9 mouse cellular contexts compared by ENCODE assay signal in genomic region chr11:57727303-57727969, GRCm38 (mm10).
A peak's percentile ranks its signal among the peaks of the same experiment; 100 is the strongest.
DNase-seq lines count a peak whose midpoint lies in the region; ATAC-seq and TF ChIP-seq lines count a peak whose summit lies in the region.
"Had no signal": no experiment of that assay in that cellular context is flagged by ENCODE, and none has a peak within 500 bp of the region (broad histone marks: within the 10 kb centered on the region; RNA-seq: fewer than 3 reads in every experiment).

No protein-coding gene starts in this region.

- no peak for DNase-seq in midbrain, embryonic 10.5 days (ENCODE audit: low spot score)
- DNase-seq in midbrain, embryonic 11.5 days (ENCODE audit: low spot score, missing footprints): no peak
- DNase-seq in layer of hippocampus, adult 2 months (ENCODE audit: low spot score in 2 of 2): peak; percentile 61 to 70
- DNase-seq in lung, embryonic 14.5 days: peak; percentile 32
- DNase-seq in right cerebral cortex, postnatal 25 days: peak; percentile 38
- DNase-seq in heart, adult 9 months (ENCODE audit: low spot score in 2 of 2): no peak
- no peak for DNase-seq in embryo, embryonic 10 days (ENCODE audit: low spot score)

- no peak for ATAC-seq in midbrain, embryonic 11.5 days (ENCODE audit: low FRiP score)
- peak; percentile 69 for ATAC-seq in granulocyte monocyte progenitor cell, adult 5-6 weeks (replicated peaks; ENCODE audit: poor library complexity, severe bottlenecking)
- peak; percentile 60 for ATAC-seq in lung, embryonic 14.5 days (ENCODE audit: insufficient read depth)

- WGBS in midbrain, embryonic 10.5 days: 62% methylated on average over 9 of the region's 9 CpGs
- 62% methylated on average over 9 of the region's 9 CpGs for WGBS in midbrain, embryonic 11.5 days
- 56% methylated on average over 9 of the region's 9 CpGs for WGBS in lung, embryonic 14.5 days

- TF ChIP-seq CTCF in layer of hippocampus, adult 2 months (conservative IDR thresholded peaks at IDR 0.05): no peak
- no peak for TF ChIP-seq CTCF in lung, embryonic 14.5 days (IDR thresholded peaks at IDR 0.05; ENCODE audit: low read depth)

- H3K9me3 ChIP-seq in midbrain, embryonic 10.5 days (replicated peaks): no peaks in the 10 kb centered on the region
- no peaks in the 10 kb centered on the region for H3K9me3 ChIP-seq in midbrain, embryonic 11.5 days (ENCODE audit: control insufficient read depth, low read length)
- H3K9me3 ChIP-seq in lung, embryonic 14.5 days (ENCODE audit: low read depth, low read length): no peaks in the 10 kb centered on the region
- H3K9me3 ChIP-seq: limb, embryonic 13.5 days had no signal

- H3K36me3 ChIP-seq in midbrain, embryonic 10.5 days: peaks cover 43% of the 10 kb centered on the region
- no peaks in the 10 kb centered on the region for H3K36me3 ChIP-seq in midbrain, embryonic 11.5 days (ENCODE audit: control insufficient read depth, insufficient read depth, low read length)
- no peaks in the 10 kb centered on the region for H3K36me3 ChIP-seq in lung, embryonic 14.5 days (ENCODE audit: insufficient read depth)

- H3K9ac ChIP-seq in midbrain, embryonic 11.5 days (ENCODE audit: low read length): no peak overlapping the region
- H3K9ac ChIP-seq in lung, embryonic 14.5 days: no peak overlapping the region
- H3K9ac ChIP-seq: limb, embryonic 13.5 days had no signal

- H3K27ac ChIP-seq in midbrain, embryonic 10.5 days (replicated peaks): peak overlapping the region; percentile 53; the same call in 1 of the 2 replicates
- H3K27ac ChIP-seq in midbrain, embryonic 11.5 days (ENCODE audit: low read depth, low read length): no peak overlapping the region
- H3K27ac ChIP-seq in layer of hippocampus, adult 2 months: no peak overlapping the region
- no peak overlapping the region for H3K27ac ChIP-seq in lung, embryonic 14.5 days (ENCODE audit: low read depth)
- H3K27ac ChIP-seq: limb, embryonic 13.5 days had no signal

- no peak overlapping the region for H3K4me2 ChIP-seq in midbrain, embryonic 11.5 days
- no peak overlapping the region for H3K4me2 ChIP-seq in lung, embryonic 14.5 days
- H3K4me2 ChIP-seq: limb, embryonic 13.5 days had no signal

- H3K27me3 ChIP-seq in midbrain, embryonic 10.5 days (ENCODE audit: low read depth, poor library complexity, severe bottlenecking): no peaks in the 10 kb centered on the region
- no peaks in the 10 kb centered on the region for H3K27me3 ChIP-seq in midbrain, embryonic 11.5 days (ENCODE audit: control insufficient read depth, insufficient read depth, low read length)
- H3K27me3 ChIP-seq in lung, embryonic 14.5 days (ENCODE audit: insufficient read depth, low read length): no peaks in the 10 kb centered on the region
- H3K27me3 ChIP-seq: limb, embryonic 13.5 days had no signal

- H3K4me1 ChIP-seq in midbrain, embryonic 10.5 days: peaks cover 16% of the 10 kb centered on the region
- H3K4me1 ChIP-seq in midbrain, embryonic 11.5 days (ENCODE audit: control insufficient read depth, insufficient read depth, low read length): no peaks in the 10 kb centered on the region
- 0 out of 2 replicates have a peak, but pooled peaks cover 6% of the 10 kb centered on the region for H3K4me1 ChIP-seq in lung, embryonic 14.5 days (ENCODE audit: insufficient read depth)
- H3K4me1 ChIP-seq: limb, embryonic 13.5 days had no signal

- no peak overlapping the region for H3K4me3 ChIP-seq in midbrain, embryonic 10.5 days
- H3K4me3 ChIP-seq in midbrain, embryonic 11.5 days (ENCODE audit: low read depth, low read length): no peak overlapping the region
- H3K4me3 ChIP-seq in layer of hippocampus, adult 2 months: no peak overlapping the region
- H3K4me3 ChIP-seq in lung, embryonic 14.5 days (ENCODE audit: low read depth, low read length): no peak overlapping the region
- H3K4me3 ChIP-seq: limb, embryonic 13.5 days had no signal

Comparison
In these comparisons a context has a peak if more than half of its experiments do, and no peak if none do; other contexts are left out.
1. DNase-seq: peak in layer of hippocampus, adult 2 months (2 of 2), lung, embryonic 14.5 days (single experiment) and right cerebral cortex, postnatal 25 days (single experiment); none in midbrain, embryonic 10.5 days (single experiment), midbrain, embryonic 11.5 days (single experiment), heart, adult 9 months (0 of 2) and embryo, embryonic 10 days (single experiment).